Mouse (Mus musculus) G1E (cell line): Measurements from ENCODE around the gene Ccl17.

ENCODE experiments used
- CTCF ChIP-seq: IDR thresholded peaks from 2 replicates; pipeline ENCODE4 v1.5.1; 2012; ENCODE audit warnings: low read depth, low read length, inconsistent platforms, mixed read lengths
- GATA1 ChIP-seq: IDR thresholded peaks from 2 replicates; pipeline ENCODE4 v1.6.1; 2012; ENCODE audit warnings: borderline replicate concordance, low read length, inconsistent platforms, mixed read lengths
- GATA2 ChIP-seq: IDR thresholded peaks from 2 replicates; pipeline ENCODE4 v1.6.1; 2012; ENCODE audit warnings: low read depth, low read length, inconsistent platforms, borderline replicate concordance
- POLR2AphosphoS5 ChIP-seq: IDR thresholded peaks from 2 replicates; pipeline ENCODE4 v1.6.1; 2012; ENCODE audit warnings: low read depth, low read length, inconsistent platforms; ENCODE audit not compliant: insufficient replicate concordance
- TAL1 ChIP-seq: conservative IDR thresholded peaks from 2 replicates; pipeline ENCODE4 v1.6.1; 2012; ENCODE audit warnings: low read depth, low read length, inconsistent platforms, mixed read lengths

DNA sequence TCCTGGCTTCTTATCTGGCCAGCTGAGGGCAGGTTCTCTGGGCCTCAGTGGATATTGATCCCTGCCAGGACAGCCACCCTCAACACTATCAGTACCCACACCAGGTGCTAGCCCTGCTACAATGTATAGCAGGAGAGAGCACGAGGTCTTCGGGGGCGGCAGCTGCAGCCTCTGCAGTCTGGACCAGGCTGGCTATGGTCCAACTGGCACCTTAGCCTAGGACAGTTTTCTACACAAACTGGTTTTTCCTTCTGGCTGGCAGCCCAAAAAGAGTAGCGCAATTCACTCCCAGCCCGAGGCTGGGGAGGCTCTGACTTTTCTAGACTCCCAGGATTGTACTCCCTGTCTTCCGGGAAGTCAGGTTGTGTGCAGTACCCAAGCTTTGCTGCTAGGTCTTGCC lies 39.3 kb upstream of the Ccl17 start:
- TF ChIP-seq GATA1 (no peak), CTCF (no peak), TAL1 (no peak), POLR2AphosphoS5 (no peak), GATA2 (no peak)
